Mouse (Mus musculus) right cerebral cortex, adult 2 months (tissue): ENCODE results near the gene Tmem178b.

Experiments
- DNase-seq, 2 experiments: peaks; one replicate each; pipeline ENCODE4 v3.0.0; 2021 to 2022; ENCODE audit warnings: low spot score in 2 of 2

The Tmem178b gene

GRCm38 (mm10) chr6:39872901-39873591, at the start of gene Tmem178b:
TSS of gene Tmem178b (plus strand) at chr6:39873271.
- peak; percentile 43 to 59 for DNase-seq

GRCm38 (mm10) chr6:39828736-39829135, 44.3 kb upstream of the Tmem178b start:
- no peak for DNase-seq

- DNase-seq: no peak
Measured at GRCm38 (mm10) chr6:39843698-39844342, 29.3 kb upstream of the Tmem178b start.

GRCm38 (mm10) chr6:39847538-39847937, 25.5 kb upstream of the Tmem178b start:
- DNase-seq: no peak

GRCm38 (mm10) chr6:39848766-39849165, 24.3 kb upstream of the Tmem178b start:
- no peak for DNase-seq

- DNase-seq: no peak
Measured at GRCm38 (mm10) chr6:39849667-39850066, 23.4 kb upstream of the Tmem178b start.

- peak; percentile 82 to 85 for DNase-seq
Measured at GRCm38 (mm10) chr6:39870271-39871135, 2.6 kb upstream of the Tmem178b start.

- peak; percentile 90 to 92 for DNase-seq
Measured at GRCm38 (mm10) chr6:39871381-39872305, 1.4 kb upstream of the Tmem178b start.

GRCm38 (mm10) chr6:39872306-39872900, 668 bp upstream of the Tmem178b start:
- peak; percentile 42 to 54 for DNase-seq

- DNase-seq: peak; percentile 34 to 55
Measured at GRCm38 (mm10) chr6:39875186-39875585, 2.1 kb downstream of the Tmem178b start.

GRCm38 (mm10) chr6:39876444-39876843, 3.4 kb downstream of the Tmem178b start:
- DNase-seq: no peak

- DNase-seq: no peak
Measured at GRCm38 (mm10) chr6:39890811-39891210, 17.7 kb downstream of the Tmem178b start.

- no peak for DNase-seq
Measured at GRCm38 (mm10) chr6:39896500-39896899, 23.4 kb downstream of the Tmem178b start.

- DNase-seq: no peak
Measured at GRCm38 (mm10) chr6:39899231-39899630, 26.2 kb downstream of the Tmem178b start.

GRCm38 (mm10) chr6:39903220-39903773, 30.2 kb downstream of the Tmem178b start:
- no peak for DNase-seq

GRCm38 (mm10) chr6:39903845-39904244, 30.8 kb downstream of the Tmem178b start:
- DNase-seq: peak; percentile 82 to 85

GRCm38 (mm10) chr6:39914956-39915355, 41.9 kb downstream of the Tmem178b start:
- DNase-seq: no peak

- no peak for DNase-seq
Measured at GRCm38 (mm10) chr6:39915636-39916281, 42.7 kb downstream of the Tmem178b start.

GRCm38 (mm10) chr6:39916514-39916913, 43.4 kb downstream of the Tmem178b start:
- no peak for DNase-seq

- DNase-seq: no peak
Measured at GRCm38 (mm10) chr6:39917242-39917641, 44.2 kb downstream of the Tmem178b start.
